8 mouse cellular contexts compared by ENCODE assay signal in genomic region chr11:96822675-96823470, GRCm38 (mm10). TPM values are rescaled to one million over a fixed set of nuclear protein-coding genes. Genes with fewer than 3 reads are reported as not detected.
DNase-seq lines count a peak whose midpoint lies in the region; ATAC-seq and TF ChIP-seq lines count a peak whose summit lies in the region.

No protein-coding gene starts in this region.

- H3K36me3 ChIP-seq in spleen, adult 2 months (ENCODE audit: control insufficient read depth, insufficient read depth, low read length) = peaks cover 45% of the 10 kb centered on the region
- H3K36me3 ChIP-seq in hindbrain, embryonic 16.5 days (ENCODE audit: control insufficient read depth, insufficient read depth, low read length) = peaks cover 42% of the 10 kb centered on the region
- H3K36me3 ChIP-seq in lung, postnatal 0 days (ENCODE audit: insufficient read depth, low read length) = peaks cover 45% of the 10 kb centered on the region

- no peak for TF ChIP-seq POLR2A in spleen, adult 2 months (IDR thresholded peaks at IDR 0.05; ENCODE audit: low read depth, low read length)

- 40% methylated on average over 4 of the region's 4 CpGs for WGBS in spleen, adult 2 months
- WGBS in hindbrain, embryonic 16.5 days = 40% methylated on average over 4 of the region's 4 CpGs
- WGBS in lung, postnatal 0 days = 38% methylated on average over 4 of the region's 4 CpGs

- peak; percentile 32 to 35 for DNase-seq in spleen, adult 2 months (ENCODE audit: low read depth in 1 of 2, low spot score in 2 of 2)
- DNase-seq in spleen, postnatal 14 days (ENCODE audit: low spot score in 2 of 2) = no peak
- DNase-seq in lung, postnatal 0 days (ENCODE audit: low spot score) = peak; percentile 51
- no peak for DNase-seq in urinary bladder, postnatal 4 days (ENCODE audit: low spot score in 2 of 2)
- no peak for DNase-seq in left cerebral cortex, adult 8-10 months (ENCODE audit: low spot score in 2 of 2)

- no peak for ATAC-seq in hindbrain, embryonic 16.5 days
- peak; percentile 10; the same call in 1 of the 2 replicates for ATAC-seq in lung, postnatal 0 days
- no peak for ATAC-seq in activated CD4-positive, CD25-positive, alpha-beta regulatory T cell, adult 4 months

- H3K9ac ChIP-seq in hindbrain, embryonic 16.5 days (ENCODE audit: low read depth, low read length) = peak overlapping the region; percentile 72; the same call in 1 of the 2 replicates
- H3K9ac ChIP-seq in lung, postnatal 0 days (replicated peaks; ENCODE audit: low read depth) = 0 out of 2 replicates have a peak overlapping the region, but pooled peaks have one; percentile 23

- H3K4me1 ChIP-seq in spleen, adult 2 months (ENCODE audit: control insufficient read depth, insufficient read depth, insufficient read length) = peaks cover 16% of the 10 kb centered on the region
- H3K4me1 ChIP-seq in brown adipose tissue, adult 24 weeks (ENCODE audit: control insufficient read depth, insufficient read depth, insufficient read length, low read length) = peaks cover 13% of the 10 kb centered on the region; the same call in 1 of the 2 replicates
- peaks cover 50% of the 10 kb centered on the region for H3K4me1 ChIP-seq in hindbrain, embryonic 16.5 days (ENCODE audit: control insufficient read depth, insufficient read depth, low read depth, low read length)
- peaks cover 41% of the 10 kb centered on the region for H3K4me1 ChIP-seq in lung, postnatal 0 days (ENCODE audit: insufficient read depth, low read depth, low read length)

- TF ChIP-seq EP300 in lung, postnatal 0 days (IDR thresholded peaks at IDR 0.05) = no peak

- H3K9me3 ChIP-seq in hindbrain, embryonic 16.5 days (ENCODE audit: control insufficient read depth, low read length) = no peaks in the 10 kb centered on the region
- H3K9me3 ChIP-seq in lung, postnatal 0 days (ENCODE audit: low read length) = no peaks in the 10 kb centered on the region

- peak overlapping the region; percentile 95 for H3K4me2 ChIP-seq in hindbrain, embryonic 16.5 days (ENCODE audit: low read length)
- H3K4me2 ChIP-seq in lung, postnatal 0 days (replicated peaks; ENCODE audit: low read depth, low read length) = peak overlapping the region; percentile 79

- peak overlapping the region; percentile 65 for H3K27ac ChIP-seq in spleen, adult 2 months (ENCODE audit: insufficient read depth, low read length)
- peak overlapping the region; percentile 33; the same call in 1 of the 2 replicates for H3K27ac ChIP-seq in brown adipose tissue, adult 24 weeks (replicated peaks; ENCODE audit: low read depth, low read length)
- no peak overlapping the region for H3K27ac ChIP-seq in hindbrain, embryonic 16.5 days (ENCODE audit: low read depth, low read length)
- no peak overlapping the region for H3K27ac ChIP-seq in lung, postnatal 0 days (ENCODE audit: low read length)

- peak overlapping the region; percentile 60 for H3K4me3 ChIP-seq in spleen, adult 2 months (ENCODE audit: extremely low read depth, insufficient read depth, insufficient read length)
- H3K4me3 ChIP-seq in brown adipose tissue, adult 24 weeks (ENCODE audit: insufficient read depth, low read depth, low read length) = peak overlapping the region; percentile 66
- H3K4me3 ChIP-seq in hindbrain, embryonic 16.5 days (ENCODE audit: low read length) = peak overlapping the region; percentile 62
- peak overlapping the region; percentile 40 for H3K4me3 ChIP-seq in lung, postnatal 0 days (ENCODE audit: low read depth, low read length)

- no peak for TF ChIP-seq CTCF in spleen, adult 2 months (IDR thresholded peaks at IDR 0.05; ENCODE audit: extremely low read depth, insufficient read depth, insufficient read length, insufficient replicate concordance)
- no peak for TF ChIP-seq CTCF in lung, postnatal 0 days (IDR thresholded peaks at IDR 0.05)

- no peaks in the 10 kb centered on the region for H3K27me3 ChIP-seq in spleen, adult 2 months (ENCODE audit: control insufficient read depth, insufficient read depth, low read length)
- H3K27me3 ChIP-seq in hindbrain, embryonic 16.5 days (replicated peaks; ENCODE audit: control insufficient read depth, insufficient read depth, low read length) = no peaks in the 10 kb centered on the region
- no peaks in the 10 kb centered on the region for H3K27me3 ChIP-seq in lung, postnatal 0 days (replicated peaks; ENCODE audit: insufficient read depth, low read length)

RNA-seq across cellular contexts. Expression of gene Nfe2l1, which starts 6.9 kb away (rescaled TPM):
- 63.0 and 76.9 TPM in 2 replicates for polyA plus RNA-seq in spleen, adult 2 months (2012; rRNA removed)
- 333 and 448 TPM in 2 replicates for polyA plus RNA-seq in brown adipose tissue, adult 24 weeks (2012; ENCODE audit: insufficient read depth, insufficient read length, missing spikeins)
- 83.3 and 86.9 TPM in 2 replicates for polyA plus RNA-seq in hindbrain, embryonic 16.5 days (2015; fragmentation: Nextera tagmentation; extraction: Ambion mirVana)
- polyA plus RNA-seq in lung, postnatal 0 days (2015; fragmentation: Nextera tagmentation; extraction: Ambion mirVana) = 51.8 and 54.5 TPM in 2 replicates
- polyA plus RNA-seq in activated CD4-positive, CD25-positive, alpha-beta regulatory T cell, adult 4 months (2017; shearing (Covaris generic)) = 10 to 100 TPM; 19.7 to 22.1 TPM
- 100 to 1,000 TPM; 301 to 348 (median 321) TPM for total RNA-seq in left cerebral cortex, adult 8-10 months (2022)

RNA-seq across cellular contexts. Expression of gene Copz2, which starts 26.8 kb away (rescaled TPM):
- polyA plus RNA-seq in spleen, adult 2 months (2012; rRNA removed) = 7.6 and 10.6 TPM in 2 replicates
- 55.7 and 98.7 TPM in 2 replicates for polyA plus RNA-seq in brown adipose tissue, adult 24 weeks (2012; ENCODE audit: insufficient read depth, insufficient read length, missing spikeins)
- 22.2 and 27.4 TPM in 2 replicates for polyA plus RNA-seq in hindbrain, embryonic 16.5 days (2015; fragmentation: Nextera tagmentation; extraction: Ambion mirVana)
- polyA plus RNA-seq in lung, postnatal 0 days (2015; fragmentation: Nextera tagmentation; extraction: Ambion mirVana) = 105 and 110 TPM in 2 replicates
- polyA plus RNA-seq in activated CD4-positive, CD25-positive, alpha-beta regulatory T cell, adult 4 months (2017; shearing (Covaris generic)) = not detected
- 10 to 100 TPM in 1 of 4 experiments, 1 to 10 TPM in 3; 6.4 to 10.7 (median 6.8) TPM for total RNA-seq in left cerebral cortex, adult 8-10 months (2022)

RNA-seq across cellular contexts. Expression of gene Cbx1, which starts 33.9 kb away (rescaled TPM):
- polyA plus RNA-seq in spleen, adult 2 months (2012; rRNA removed) = 13.9 and 18.2 TPM in 2 replicates
- polyA plus RNA-seq in brown adipose tissue, adult 24 weeks (2012; ENCODE audit: insufficient read depth, insufficient read length, missing spikeins) = 24.3 and 31.2 TPM in 2 replicates
- 51.6 and 52.0 TPM in 2 replicates for polyA plus RNA-seq in hindbrain, embryonic 16.5 days (2015; fragmentation: Nextera tagmentation; extraction: Ambion mirVana)
- polyA plus RNA-seq in lung, postnatal 0 days (2015; fragmentation: Nextera tagmentation; extraction: Ambion mirVana) = 48.6 and 54.0 TPM in 2 replicates
- 10 to 100 TPM; 56.8 to 60.2 TPM for polyA plus RNA-seq in activated CD4-positive, CD25-positive, alpha-beta regulatory T cell, adult 4 months (2017; shearing (Covaris generic))
- total RNA-seq in left cerebral cortex, adult 8-10 months (2022) = 10 to 100 TPM; 36.5 to 43.3 (median 38.9) TPM

RNA-seq across cellular contexts. Expression of gene Snx11, which starts 45.5 kb away (rescaled TPM):
- 27.2 and 28.6 TPM in 2 replicates for polyA plus RNA-seq in spleen, adult 2 months (2012; rRNA removed)
- 4.0 and 7.6 TPM in 2 replicates for polyA plus RNA-seq in brown adipose tissue, adult 24 weeks (2012; ENCODE audit: insufficient read depth, insufficient read length, missing spikeins)
- 52.2 and 55.9 TPM in 2 replicates for polyA plus RNA-seq in hindbrain, embryonic 16.5 days (2015; fragmentation: Nextera tagmentation; extraction: Ambion mirVana)
- 18.4 and 18.7 TPM in 2 replicates for polyA plus RNA-seq in lung, postnatal 0 days (2015; fragmentation: Nextera tagmentation; extraction: Ambion mirVana)
- 10 to 100 TPM; 15.4 to 21.8 TPM for polyA plus RNA-seq in activated CD4-positive, CD25-positive, alpha-beta regulatory T cell, adult 4 months (2017; shearing (Covaris generic))
- total RNA-seq in left cerebral cortex, adult 8-10 months (2022) = 10 to 100 TPM; 38.4 to 49.2 (median 44.4) TPM

Comparison
In these comparisons a context has a peak if more than half of its experiments do, and no peak if none do; other contexts are left out.
1. DNase-seq: peak in spleen, adult 2 months (2 of 2) and lung, postnatal 0 days (single experiment); none in spleen, postnatal 14 days (0 of 2), urinary bladder, postnatal 4 days (0 of 2) and left cerebral cortex, adult 8-10 months (0 of 2).
2. H3K27ac ChIP-seq: peak in spleen, adult 2 months (single experiment) and brown adipose tissue, adult 24 weeks (single experiment); none in hindbrain, embryonic 16.5 days (single experiment) and lung, postnatal 0 days (single experiment).
3. Peak in every context shown above with its lines, with median percentiles within 50 percentile points of each other: H3K4me3 ChIP-seq.